Mouse (Mus musculus) embryo, embryonic 10 days (tissue): ENCODE measurements around the gene Defb13.
"Not testable (repeated sequence)": the region's sequence is repeated elsewhere in the genome, so short reads cannot be mapped to it uniquely, and the experiment has no call there.

Source experiments
- DNase-seq: peaks from one replicate; pipeline ENCODE4 v3.0.0-alpha.2; 2015; ENCODE audit warnings: low spot score

The Defb13 gene

DNA sequence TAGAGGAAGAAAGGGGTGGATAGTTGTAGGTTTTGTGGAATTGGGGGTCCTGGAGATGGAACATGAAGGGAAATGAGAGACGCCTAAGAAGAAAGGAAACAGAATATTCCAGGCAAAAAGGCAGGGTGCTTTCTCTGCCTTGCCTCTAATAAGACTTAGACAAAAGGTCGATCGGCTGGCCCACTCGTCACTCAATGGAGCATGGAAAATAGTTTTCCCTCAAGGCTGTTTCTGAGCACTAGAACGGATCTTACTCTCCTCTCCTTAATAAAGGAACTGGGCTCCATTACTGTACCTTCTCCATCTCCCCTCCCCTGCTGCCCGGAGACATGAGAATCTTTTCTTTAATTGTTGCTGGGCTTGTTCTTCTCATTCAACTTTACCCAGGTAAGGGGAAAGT is at the start of gene Defb13:
Gene Defb13 (plus strand): TSS at position 301 of the 400 bp plus-strand sequence.
- no peak for DNase-seq

DNA sequence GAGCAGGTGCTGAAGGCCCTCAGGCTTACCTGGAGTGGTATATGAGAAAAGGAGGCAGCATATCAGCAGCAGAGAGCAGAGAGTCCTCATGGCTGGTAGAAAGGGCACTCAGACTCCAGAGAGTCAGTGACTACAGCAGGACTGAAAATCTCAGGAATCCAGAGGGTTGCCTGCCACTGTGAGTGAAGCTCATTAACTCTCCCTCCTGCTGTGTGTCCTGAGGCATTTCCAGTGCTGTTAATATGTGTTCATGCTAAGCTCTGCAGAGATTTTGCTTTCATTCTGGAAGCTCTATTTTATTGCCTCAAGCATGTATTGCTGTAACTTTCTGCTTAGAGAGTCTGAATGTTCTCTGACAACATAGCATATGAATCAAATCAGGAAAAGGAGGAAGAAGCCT is 40.3 kb upstream of the Defb13 start, which contains the start of gene Defb11:
Gene Defb11 (minus strand): TSS at position 123 of the 400 bp plus-strand sequence.
- DNase-seq, result peak; percentile 6

DNA sequence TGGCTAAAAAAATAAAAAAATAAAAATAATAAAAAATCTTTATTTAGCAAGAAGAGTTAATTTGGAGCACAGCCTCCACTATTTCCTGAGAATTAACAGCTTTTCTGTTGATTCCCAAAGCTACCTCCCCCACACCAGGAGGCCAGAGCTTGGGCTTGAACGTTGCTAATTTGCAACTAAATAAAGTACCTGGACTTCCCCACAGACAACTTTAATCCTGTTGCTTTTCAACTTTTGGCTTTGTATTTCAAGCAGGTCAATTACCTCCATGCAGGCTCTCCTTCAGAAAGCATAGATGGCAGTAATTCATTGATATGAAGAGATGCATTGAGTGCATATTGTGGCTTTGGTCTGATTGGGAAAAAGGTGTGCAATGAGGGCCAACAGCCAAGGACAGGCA is 34.6 kb upstream of the Defb13 start:
- no peak for DNase-seq

DNA sequence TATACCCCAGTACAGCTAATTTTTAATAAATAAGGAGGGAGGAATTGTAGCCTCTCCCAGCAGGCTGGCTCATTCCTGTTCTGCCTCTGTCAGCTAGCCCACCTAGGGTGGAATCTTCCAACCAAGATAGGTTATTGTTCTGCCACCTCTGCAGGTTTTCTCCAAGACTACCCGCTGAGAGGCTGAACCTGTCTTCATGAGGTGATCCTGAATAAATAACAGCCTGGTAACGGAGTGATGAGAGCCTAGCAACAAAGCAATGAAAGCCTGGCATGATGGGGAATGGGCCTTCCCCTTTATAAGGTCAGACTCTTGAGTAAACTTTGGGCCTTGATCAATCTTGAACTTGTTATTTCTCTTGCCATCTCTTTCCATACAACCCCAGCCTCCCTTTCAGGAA is 34.0 kb upstream of the Defb13 start:
- no peak for DNase-seq

DNA sequence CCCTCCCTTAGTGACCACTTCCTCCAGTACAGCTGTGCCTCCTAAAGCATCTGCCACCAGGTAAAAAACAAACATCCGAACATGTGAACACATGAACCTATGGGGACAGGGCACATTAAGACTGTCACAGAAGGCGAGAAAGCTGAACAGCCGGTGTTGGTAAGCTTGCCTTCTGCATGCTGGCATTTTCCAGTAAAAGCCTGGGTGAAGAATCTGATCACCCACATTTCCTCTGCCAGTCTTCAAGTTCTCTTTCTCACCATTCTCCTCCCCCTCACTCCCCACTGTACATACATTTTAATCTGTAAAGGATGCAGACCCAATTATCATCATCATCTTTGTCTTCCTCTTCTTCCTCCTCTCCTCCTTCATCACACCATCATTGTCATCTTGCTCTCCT is 30.9 kb upstream of the Defb13 start:
- DNase-seq, result no peak

DNA sequence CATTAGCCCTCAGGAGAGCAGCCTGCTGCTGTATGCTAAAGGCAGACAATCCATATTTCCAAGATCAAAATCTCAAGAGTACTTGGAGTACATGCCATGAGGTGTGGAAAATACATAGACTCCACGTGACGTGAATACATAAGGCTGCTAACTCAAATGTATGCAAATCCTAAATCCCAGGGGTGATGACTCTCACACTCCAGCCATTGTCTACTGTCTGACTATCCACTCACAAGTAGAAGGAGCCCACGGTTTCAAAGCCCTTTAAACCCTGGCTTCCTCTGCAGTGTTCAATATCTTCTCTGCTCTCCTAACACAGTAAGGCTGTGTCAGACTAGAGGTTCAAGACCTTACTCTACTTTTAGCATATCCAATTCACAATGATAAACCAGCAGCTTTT is 15.8 kb upstream of the Defb13 start:
- not testable (repeated sequence) for DNase-seq

DNA sequence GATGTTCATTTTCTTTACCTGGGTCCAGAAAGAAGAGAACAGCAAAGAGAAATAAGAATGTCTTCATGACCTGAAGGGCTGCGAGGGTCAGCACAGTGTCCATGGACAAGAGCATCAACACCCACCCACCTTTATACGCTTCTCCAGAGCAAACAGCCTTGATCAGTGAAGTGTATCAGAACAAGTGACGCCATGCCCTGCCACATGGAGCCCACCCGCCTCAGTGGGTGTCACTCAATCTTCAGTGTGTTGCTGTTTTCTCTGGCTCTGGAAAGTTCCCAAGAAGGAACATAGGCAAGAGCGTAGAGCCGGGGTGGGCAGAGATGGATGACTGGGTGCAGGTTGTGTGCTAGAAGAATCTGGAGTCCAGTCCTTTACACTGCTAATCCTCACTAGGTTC is 14.0 kb upstream of the Defb13 start, which contains the start of gene Defb15:
Gene Defb15 (minus strand): TSS at position 101 of the 400 bp plus-strand sequence.
- DNase-seq, result no peak

DNA sequence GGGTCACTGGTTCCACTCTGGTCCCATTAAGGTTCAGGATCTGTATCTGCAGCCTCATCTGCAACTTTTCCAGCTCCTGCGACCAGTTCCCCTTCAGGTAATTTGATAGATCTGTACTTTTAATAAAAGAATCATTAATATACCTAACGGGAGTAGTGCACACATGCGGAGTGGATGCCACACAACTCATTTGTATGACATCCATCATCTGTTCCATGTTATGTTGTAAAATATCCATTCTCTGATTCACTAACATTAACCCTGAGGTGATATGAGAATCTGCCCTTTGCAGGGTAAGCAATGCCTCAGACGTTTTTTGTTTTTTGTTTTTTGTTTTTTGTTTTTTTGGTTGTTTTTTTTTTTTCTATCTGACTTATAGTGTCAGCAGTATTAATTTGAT is 8.5 kb upstream of the Defb13 start, which contains the start of gene Defb35:
Gene Defb35 (plus strand): TSS at position 301 of the 400 bp plus-strand sequence.
- DNase-seq, result not testable (repeated sequence)

DNA sequence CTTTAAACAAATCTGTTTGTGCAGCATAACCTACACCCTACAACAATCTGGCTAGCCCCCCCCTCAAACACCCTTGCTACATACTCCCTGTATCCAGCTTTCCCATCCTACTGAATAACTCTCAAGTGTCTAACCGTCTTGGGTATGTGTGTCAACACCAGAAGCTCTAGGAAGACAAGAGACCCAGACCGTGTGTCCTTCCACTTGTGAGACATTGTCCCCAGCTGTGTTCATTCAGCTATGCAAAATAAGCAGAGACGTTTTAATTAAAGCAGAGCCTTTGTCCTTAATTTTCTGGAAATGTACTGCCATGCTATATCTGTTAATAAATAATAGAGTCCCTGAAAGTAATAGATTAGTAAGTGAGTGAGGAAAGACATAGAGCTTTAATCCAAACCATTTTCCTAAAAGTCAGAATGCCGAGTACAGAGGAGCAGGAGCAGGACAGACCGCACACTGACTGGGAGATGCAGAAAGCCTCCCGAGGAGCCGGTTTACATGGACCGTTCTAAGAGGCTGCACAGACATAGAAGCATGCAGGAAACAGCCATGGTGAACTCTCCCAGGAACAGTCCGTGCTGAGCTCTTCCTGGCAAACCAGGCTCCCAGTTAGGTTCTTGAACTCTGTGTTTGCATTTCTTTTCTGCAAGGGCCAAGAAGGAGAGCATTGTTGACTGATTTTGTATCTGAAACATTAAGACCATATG is 902 bp downstream of the Defb13 start:
- DNase-seq, result no peak

DNA sequence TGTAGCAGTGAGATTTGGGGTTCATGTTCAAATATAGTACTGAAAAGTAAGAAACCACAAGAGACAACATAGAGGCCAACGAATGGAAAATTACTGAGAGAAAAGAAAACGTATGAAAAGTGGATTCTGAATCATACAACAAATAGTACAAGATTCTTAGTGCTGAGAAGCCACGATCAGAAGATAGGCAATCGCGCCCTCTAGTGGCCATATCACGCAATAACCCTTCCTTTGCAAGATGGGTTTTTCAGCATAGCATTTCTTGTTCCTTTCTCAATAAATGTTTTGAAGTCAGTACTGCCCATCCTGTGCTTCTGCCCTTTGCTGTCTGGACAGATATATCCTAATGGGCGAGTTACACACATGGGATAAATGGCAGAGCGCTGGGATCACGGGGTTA is 8.8 kb downstream of the Defb13 start:
- peak; percentile 76 for DNase-seq

DNA sequence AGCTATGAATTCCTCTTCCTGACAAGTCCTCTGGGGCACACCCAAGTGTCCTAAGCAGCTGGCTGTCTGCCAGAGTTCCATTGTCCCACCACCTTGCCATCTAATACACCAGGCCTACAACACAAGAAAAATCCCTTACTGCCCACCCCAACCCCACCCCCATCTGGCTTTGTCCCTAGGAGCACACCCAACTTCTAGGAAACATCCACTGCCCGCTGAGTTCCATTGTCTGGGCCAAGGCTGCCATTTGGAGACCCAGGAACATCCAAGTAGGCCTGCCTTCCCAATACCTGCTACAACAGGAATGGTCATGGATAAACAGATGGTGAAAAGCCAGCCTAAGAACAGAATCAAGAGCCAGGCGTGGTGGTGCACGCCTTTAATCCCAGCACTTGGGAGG is 9.8 kb downstream of the Defb13 start:
- no peak for DNase-seq

DNA sequence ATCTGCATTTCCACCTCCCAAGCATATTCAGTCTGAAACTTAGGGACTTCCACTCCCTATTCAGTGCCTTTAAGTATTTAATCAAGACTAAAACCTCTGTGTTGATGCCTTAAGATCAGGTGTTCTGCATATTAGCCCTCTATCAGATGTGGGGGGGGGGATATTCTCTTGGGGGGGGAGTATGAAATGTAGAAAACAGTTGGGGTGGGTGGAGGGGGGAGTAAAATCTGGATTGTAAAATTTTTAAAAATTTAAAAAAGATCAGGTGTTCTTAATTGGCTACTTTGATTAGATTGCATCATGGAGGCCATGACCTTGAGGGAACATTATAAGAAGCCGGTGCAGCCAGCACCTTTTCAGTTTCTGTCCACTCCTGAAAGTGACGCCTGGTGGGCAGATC is 11.9 kb downstream of the Defb13 start, which contains the start of gene Fam90a1a:
Gene Fam90a1a (plus strand): TSS at position 301 of the 400 bp plus-strand sequence.
- DNase-seq, result no peak

DNA sequence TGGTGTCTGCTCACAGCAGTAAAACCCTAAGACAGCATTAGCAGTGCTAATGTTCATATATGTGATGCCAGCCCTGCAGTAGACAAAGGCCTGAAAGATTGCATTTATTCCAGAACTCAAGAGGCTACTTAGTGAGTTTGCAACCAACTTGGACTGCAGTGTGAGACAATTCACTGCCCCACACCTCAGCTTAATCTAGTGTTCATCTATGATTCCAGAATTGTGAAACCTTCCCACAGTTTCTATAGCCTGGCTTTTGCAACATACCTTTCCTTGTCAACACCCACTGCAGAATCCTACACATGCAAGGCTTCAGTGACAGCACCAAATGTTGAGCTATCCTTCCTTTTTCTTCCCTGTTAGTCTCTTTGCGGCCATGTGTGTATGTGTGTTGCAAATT is 20.1 kb downstream of the Defb13 start:
- no peak for DNase-seq

DNA sequence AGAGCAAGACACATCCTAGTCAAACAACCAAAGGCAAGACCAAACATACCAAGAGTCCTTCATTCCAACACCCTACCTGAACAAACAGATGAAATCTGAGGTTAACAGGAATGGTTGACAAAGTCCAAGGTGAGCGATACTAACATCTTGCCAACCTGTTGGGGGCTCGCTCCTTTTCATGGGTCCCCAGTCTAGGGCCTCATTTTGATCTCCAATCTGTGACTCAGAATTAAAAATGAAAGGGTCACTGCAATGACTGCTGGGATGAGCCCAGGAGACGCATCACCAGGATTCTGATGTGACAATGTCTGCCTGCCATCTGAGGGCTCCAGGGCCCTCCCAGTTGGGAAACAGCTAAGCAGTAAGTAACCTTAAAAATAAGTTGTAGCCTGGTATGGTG is 22.9 kb downstream of the Defb13 start, which contains the start of gene Ccdc70:
Gene Ccdc70 (plus strand): TSS at position 301 of the 400 bp plus-strand sequence.
- no peak for DNase-seq

DNA sequence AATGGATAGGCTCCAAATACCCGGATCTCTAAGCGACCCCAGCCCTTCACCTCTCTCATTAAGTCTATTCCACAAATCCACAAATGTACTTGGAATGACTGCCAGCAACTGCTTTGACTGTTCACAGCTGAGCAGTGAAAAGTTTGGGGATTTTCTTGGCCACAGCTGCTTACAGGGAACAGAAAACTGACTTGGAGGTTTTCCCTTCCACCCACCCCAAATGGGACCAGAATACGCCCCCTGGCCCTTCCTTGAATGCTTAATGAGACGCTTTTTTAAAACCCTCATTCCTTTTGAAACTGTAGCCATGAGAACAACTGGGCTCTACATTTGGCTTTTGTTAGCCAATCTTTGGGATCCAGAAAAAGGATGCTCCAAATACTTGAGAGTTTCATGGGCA is 31.6 kb downstream of the Defb13 start:
- no peak for DNase-seq

DNA sequence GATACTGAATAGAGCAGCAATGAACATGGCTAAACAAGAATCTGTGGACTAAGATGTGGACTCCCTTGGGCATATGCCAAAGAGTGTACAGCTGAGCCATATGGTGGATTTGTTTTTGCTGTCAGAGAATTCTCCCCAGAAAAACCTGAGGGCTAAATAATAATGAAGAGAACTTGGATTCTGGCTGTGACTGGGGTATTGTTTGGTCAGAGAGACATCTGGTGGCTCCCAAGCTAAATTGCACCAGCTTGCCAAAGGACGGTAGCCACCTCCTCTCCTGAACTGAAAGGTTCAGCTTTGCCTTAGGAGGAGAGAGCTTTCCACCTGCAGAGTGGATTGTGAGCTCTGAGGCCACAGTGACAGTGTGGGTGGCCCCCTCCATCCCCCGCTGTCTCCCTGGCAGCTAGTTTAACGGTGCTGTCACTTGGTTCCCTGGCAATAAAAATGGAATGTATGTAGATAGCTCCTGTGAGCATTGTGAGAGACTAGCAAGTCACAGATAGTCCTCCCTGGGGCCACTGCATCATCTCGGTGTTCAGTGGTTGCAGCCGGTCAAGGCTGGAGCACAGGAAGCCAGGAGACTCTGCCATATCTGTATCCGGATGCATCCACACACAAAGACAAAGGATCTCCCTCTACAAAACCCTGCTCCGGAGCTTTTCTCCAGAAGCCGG is 35.2 kb downstream of the Defb13 start:
- peak; percentile 17 for DNase-seq

DNA sequence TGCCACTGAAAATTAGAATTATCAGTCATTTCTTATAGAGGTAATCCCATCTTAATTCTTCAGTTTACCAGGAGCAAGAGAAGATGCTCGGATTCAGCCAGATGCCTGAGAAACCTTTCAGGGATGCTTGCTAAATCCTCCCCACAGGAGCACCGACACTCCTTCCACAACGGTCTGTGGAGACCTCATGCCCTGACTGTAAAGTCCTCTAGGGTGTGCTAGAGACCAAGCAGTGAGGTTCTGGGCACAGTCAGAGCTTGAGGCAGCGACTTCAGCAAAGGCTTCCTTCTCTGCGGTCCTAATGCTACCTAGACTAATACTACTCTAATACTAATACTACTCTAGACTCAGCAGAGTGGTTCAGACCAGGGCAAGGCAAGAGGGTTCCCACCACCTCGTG is 45.6 kb downstream of the Defb13 start:
- peak; percentile 70 for DNase-seq

DNA sequence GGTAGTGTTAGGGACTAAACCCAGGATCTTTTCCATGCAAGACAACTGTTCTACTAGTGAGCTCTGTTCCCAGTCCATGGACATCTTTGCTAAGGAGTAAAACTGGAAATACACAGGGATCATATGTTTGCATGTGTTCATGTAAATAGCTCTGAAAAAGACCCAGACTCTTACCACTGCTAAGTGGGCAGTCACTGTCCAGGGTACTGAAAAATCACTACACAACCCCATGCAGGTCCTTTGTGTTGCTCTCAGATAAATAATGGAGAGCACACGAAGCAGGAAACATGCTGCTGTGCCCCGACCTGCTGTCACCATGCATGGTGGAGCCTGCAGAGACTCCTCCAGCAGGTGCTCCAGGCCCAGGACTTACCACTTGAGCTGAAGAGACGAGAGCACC is 48.6 kb downstream of the Defb13 start:
- DNase-seq, result peak; percentile 50
